Mouse (Mus musculus): ENCODE data around the gene Rbfox1.

The Rbfox1 gene

DNA sequence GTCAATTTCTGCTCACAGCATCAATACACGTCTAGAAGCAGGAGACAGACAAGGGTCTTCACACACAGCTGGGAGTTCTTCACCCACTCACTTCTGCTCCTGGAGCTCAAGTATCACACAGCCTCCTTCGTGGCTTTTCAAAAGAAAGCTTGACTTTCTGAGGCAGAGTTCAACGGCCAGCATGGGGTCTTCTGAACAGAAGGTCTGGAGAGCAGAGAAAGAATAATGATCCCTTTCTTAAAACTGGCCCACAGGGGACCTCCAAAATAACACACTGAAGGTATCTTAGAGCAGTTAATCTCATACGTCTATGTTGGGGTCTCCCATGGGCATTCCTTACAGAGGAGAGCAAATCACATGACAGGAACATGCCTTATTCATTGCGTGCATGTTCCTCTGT is 1034.5 kb downstream of the Rbfox1 start:
- in situ Hi-C loops (cut with MseI, MboI), result no loop called here

DNA sequence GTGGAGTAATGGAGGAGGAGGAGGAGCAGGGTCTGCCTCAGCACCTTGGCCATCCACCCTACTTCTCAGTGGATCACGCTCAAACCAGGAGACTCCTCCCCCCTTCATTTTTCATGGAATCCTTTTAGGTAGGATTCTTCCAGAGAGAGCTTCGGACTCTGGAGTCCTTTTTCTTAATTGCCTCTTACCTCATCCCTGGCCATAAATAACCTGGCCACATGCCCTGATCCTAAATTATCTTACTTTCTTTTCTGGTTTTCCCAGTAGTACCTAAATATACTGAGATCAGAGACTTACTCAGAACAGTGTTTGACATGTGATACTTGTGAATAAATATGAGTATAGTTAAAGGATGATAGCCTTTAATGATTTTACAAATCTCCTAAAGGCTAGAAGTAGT is 1042.5 kb downstream of the Rbfox1 start:
- in situ Hi-C loops (cut with MseI, MboI), result no loop called here

DNA sequence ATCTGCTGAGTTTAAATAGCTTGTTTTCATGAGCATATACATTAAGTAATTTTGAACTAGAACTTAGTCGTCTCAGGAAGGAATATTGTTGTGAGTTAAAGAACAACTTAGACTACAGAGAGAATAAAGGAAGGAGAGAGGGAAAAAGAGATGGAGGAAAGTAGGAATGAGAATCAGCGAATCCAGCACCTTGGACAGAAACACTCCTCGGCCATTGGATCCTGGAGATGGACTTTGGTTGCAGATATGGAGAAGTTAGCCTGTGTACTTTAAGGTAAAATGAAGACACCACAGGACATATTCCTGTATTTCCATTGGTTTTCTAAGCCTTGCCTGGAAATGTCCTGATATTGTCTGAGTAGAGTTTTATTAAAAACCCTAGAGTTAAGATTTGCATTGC is 1045.6 kb downstream of the Rbfox1 start:
- in situ Hi-C loops (cut with MseI, MboI), result no loop called here

DNA sequence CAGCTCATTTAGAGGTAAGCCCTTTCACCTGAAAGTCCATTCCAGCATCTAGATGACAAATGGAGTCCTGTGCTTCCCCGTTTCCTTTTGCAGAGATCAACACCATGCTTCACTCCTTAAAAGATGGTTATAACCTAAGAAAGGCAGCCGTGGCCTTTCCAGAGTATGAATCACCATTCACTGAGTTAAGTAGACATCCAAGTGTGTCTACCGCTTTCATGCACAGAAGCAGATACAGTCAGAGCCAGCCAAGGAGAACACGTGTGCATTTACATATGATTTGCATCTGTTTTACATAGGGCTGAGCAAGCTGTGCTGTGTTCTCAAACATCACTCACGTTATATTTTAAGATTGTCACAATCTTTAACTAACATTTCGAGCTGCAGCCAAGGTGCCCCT is 1061.0 kb downstream of the Rbfox1 start:
- in situ Hi-C loops (cut with MseI, MboI), result no loop called here

DNA sequence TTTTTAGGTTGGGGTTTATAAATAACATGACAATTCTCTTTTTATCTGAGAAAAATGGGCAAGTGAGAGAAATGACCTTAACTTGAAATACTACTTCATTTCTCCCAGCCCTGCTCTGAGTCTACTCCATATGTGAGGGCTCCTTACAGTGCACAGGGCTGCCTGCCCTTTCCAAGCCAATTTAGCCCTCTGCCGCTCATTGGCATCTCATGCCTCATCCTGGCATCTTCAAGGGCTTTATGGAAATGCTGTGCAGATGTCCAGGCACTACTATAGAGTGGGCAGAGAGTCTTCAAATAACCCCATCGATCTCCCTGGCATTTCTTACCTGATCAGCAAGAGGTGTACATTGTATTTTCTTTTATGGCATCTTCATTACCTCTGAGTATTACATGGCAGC is 1064.5 kb downstream of the Rbfox1 start:
- in situ Hi-C loops (cut with MseI, MboI), result no loop called here

DNA sequence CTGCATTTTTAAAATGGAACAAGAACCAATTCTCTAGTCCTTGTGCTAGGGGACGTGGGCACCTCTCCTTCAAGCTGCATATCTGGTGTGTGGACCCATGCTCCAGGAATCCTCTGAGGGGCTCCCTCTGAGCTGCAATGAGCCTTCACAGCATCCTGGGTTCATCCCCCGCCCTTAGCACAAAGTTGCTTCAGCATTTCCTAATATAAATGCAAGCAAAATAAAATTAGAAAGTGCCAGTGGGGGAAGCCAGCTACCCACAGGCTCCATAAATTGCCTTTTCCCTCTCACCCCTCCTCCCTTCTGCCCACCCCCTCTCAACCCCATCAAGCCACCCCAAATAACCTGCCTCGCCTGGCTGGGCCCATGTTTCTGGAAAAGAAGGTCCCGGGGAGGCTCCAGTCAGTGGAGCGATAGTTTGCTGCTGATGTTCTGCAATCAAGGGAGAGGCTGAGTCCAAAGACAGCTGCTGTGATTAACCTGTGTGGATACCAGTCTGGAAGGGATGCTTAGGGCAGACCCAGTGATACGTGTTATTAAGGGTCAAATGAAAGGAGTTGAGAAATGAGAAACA is 1070.0 kb downstream of the Rbfox1 start:
- in situ Hi-C loops (cut with MseI, MboI), result no loop called here

DNA sequence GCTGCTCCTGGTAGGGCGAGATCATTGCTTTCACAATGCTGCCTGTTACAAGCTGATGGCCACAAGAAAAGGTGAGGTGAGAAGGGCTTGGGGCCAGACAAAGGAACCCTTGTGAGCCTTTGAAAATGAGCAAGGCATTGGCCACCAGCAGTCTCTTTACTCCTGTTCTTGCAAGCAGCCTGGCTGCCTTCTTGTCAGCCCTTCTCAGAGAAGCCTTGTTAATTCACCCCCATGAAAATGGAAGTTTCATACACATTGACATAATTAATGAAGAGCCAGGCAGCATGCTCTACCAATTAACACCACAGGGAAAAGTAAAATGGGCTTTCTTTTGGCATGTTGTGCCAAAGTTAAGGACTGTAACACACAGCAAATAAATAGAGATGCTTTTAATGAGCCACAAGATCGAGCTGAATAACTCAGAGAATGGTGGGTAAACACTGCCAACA is 1076.8 kb downstream of the Rbfox1 start:
- in situ Hi-C loops (cut with MseI, MboI), result no loop called here

DNA sequence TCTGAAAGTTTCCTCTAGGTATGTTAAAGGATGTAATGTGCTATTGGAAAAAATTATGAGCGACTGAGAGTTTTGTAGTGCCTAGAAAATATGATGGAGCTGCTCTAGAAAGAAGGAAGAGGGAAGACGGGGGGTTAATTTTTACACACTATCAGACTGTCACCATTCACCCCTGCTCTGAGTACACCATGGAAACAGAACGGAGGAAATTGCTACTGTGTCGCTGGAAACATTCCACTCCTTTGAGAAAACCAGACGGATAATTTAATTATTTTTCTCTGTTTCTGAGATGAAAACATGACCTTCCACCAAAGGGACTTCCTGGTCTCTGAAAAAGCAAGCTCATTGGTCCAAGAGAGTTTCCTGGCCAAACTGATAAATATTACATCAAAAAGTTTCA is 1077.4 kb downstream of the Rbfox1 start:
- in situ Hi-C loops (cut with MseI, MboI), result no loop called here

DNA sequence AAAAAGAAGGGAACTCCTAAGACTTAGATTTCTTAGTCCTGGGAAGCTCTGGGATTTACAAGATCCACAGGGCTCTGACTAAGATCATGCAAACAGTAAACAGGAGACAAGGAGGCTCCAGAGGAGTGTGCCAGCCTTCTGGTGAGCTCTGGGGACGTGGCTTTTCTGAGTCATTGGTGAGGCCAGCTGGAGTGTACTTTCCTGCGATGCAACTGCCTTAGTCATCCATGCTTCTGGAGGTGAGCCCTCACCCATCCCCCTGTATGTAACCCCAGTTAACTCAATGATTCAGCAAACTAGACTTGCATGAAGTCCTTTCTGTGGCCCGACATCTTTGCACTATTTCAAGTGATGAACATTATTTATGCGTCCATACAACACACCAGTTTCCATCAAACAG is 1078.4 kb downstream of the Rbfox1 start:
- in situ Hi-C loops (cut with MseI, MboI), result no loop called here

DNA sequence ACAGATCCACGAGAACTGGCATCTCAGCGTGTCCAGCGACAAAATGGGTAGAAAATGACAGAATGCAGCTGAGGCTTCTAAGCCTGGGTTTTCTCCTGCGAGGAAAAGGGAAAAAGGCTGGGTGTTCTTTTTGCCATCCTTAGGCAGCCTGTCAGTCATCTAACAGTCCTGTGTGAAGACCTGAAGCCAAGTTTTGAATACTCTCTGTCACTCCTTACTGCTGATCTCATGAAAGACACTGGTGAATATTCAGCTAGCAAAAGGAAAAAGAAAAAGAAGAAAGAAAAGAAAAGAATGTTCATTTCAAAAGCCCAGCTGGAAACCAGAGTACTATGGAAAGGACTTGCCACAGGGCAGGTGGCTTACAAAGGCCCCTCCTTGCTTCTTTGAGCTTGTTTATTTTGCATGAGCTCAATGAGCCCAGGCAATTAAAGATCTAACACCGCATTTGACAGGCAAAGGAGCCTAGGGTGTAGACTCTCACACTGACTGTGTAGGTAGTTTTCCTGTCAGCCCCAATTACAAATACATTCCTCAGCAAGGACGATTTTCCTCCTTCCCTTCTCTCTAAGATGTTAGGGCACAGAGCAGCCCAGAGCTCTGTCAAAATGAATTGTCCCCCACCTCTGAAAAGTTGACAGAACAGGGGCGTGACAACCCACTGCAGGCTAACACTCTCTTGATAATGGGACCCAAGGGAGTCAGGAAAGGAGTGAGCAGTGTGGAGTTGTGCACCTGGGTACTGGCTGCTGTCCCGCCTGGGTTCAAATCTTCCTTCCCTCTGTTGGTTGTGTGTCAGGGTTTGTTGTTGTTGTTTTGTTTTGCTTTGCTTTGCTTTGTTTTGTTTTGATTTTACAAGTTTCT is 1079.8 kb downstream of the Rbfox1 start:
- in situ Hi-C loops (cut with MseI, MboI), result no loop called here

DNA sequence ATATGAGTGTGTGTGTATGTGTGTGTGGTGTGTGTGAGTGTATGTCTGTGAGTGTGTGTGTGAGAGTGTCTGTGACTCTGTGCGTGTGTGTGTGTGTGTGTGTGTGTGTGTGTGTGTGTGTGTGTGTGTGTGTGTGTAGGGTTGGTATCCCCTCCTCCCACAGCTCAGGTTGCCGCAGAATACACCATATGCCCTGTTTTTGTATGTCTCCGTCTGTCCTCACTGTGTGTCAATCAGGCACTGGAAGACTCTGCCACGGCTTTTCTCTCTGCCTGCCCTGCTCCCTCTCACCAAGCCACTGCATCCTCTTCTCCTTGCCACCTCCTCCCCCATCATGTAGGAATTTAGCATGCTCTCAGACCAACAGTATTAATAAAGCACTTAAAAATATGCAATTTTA is 1084.8 kb downstream of the Rbfox1 start:
- in situ Hi-C loops (cut with MseI, MboI), result no loop called here

DNA sequence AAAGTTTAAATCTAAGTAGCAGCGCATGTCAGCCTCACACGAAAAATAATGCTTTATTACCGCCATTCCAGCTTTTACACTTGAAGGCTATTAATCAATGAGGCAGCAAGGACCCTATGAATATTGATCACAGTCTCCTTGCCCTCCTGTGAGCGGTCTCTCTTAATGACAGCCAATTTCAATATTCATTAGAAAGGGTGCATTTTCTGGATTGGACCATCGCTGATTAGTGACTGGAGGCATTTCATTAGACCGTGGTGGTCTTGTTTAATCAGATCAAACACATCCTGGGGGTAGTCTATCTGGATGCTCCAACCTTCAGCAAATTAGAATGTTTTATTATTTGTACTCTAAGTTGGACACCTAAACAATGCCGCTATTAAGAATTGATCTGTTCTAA is 1091.2 kb downstream of the Rbfox1 start:
- in situ Hi-C loops (cut with MseI, MboI), result no loop called here

DNA sequence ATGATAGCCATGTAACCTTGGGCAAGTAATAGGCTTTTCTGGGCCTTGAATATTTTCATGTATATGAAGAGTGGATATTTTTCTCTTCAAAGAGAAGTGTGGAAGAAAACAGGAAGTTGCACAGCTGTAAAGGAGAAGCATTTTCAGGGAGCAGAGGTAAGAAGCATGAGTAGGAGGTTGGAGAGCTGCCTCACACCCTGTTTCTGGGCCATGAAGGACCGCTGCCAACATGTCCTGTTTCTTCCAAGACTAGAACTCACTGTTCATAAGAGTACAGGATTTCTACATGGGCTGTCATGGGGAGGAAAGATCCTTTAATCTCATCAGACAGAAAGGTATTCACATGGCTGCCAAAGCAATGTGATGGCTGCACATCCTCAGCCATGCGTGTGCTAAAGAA is 1098.8 kb downstream of the Rbfox1 start:
- in situ Hi-C loops (cut with MseI, MboI), result no loop called here

DNA sequence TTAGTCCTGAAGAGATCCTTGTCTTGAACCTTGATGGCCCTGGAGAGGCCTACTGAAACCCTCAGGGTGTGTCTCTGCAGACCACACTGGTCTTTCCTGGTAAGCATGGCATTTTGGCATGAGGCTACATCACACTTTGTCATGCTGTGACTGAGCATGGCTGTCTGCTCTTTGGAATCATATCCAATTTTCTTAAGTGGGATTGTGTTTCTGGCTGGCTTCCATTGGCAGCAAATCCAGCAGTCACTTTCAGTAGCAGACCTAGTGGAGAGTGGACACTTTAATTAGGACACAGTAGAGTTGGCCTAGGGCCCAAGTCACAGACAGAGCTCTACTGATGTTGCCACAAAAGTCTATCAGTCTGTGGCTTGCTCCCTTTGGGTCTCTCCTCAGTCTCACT is 1100.9 kb downstream of the Rbfox1 start:
- in situ Hi-C loops (cut with MseI, MboI), result no loop called here

DNA sequence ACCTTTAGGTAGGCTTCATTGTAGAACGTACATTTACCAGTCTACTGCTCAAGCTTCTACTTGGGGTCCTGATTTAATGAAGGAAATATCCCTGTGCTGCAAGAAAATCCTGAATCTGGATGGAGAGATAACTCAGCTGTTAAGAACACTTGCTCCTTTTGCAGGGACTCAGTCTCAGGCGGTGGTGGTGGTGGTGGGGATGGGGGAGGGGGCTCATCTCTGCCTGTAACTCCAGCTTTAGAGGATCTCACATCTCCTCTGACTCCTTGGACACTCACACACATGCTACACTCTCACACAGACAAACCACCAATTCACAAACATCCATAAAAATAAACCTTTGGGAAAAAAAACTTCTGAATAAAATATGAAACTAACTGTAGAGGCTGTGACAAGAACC is 1101.3 kb downstream of the Rbfox1 start:
- in situ Hi-C loops (cut with MseI, MboI), result no loop called here

DNA sequence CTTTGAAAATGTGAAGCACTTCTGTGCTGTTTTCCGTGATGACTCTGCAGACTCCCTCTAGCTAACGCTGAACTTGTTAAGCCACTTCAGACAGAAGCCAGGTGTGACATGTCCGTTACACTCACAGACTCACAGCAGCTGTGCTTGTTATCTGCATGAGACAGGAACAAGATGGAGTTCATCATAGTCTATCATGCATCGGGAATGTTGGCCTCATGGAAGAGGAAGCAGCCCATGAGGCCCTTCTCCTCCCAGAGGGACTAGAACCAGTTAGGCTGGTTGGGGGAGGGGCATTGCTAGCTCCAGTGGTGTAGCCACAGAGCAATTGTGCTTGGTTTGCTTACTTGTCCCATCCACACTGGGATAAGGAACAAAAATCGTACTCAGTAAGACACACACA is 1107.1 kb downstream of the Rbfox1 start:
- in situ Hi-C loops (cut with MseI, MboI), result no loop called here

DNA sequence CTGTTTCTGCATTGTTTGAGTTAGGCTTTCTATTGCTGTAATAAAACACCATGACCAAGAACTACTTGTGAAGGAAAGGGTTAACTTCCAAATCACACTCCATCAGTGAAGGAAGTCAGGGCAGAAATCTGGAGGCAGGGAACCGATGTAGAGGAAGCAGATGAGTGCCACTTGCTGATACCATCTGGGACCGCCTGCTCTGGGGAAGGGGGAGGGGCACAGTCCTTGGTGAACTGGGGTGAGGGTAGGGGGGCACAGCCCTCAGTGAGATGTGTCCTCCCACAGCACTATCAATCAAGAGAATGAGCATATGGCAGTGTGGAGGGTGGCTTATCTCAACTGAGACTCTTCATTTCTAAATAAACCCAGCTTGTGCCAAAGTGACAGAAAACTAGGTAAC is 1108.0 kb downstream of the Rbfox1 start:
- in situ Hi-C loops (cut with MseI, MboI), result no loop called here

DNA sequence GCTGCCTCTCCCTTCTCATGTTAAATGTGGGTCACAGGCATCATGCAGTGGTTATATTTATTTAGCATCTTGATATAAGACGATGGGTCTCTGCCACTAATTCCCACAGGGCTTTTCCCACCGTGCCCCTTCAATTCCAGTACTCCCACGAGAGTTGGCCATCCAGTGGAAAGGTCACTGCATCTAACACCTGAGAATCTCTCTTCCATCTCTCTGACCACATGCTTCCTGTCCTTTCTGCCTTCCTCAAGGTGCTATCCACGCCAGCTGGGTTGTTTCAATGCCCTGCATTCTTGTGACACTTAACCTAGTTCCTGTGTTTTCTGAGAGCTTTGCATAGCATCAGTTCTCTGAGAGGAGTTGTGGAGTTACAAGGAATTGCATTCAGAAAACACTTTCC is 1112.0 kb downstream of the Rbfox1 start:
- in situ Hi-C loops (cut with MseI, MboI), result no loop called here

DNA sequence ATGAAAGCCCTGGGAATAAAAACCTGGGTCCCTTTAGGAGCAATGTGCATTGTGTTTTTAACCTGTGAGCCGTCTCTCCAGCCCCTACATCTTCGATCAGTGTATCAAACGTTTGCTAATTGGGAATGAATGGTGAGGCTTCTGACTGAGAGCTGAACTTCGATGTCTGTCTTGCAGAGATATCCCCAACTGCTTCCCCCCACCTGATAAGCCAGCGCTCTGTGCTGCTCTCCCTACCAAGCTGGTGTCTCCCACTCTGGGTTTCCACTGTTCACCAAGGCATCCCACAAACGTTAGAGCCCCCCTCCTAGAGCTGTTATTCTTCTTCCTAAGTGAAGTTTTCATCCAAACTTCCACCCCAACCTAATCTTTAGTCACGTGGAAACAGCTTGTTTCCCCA is 1112.7 kb downstream of the Rbfox1 start:
- in situ Hi-C loops (cut with MseI, MboI), result no loop called here

DNA sequence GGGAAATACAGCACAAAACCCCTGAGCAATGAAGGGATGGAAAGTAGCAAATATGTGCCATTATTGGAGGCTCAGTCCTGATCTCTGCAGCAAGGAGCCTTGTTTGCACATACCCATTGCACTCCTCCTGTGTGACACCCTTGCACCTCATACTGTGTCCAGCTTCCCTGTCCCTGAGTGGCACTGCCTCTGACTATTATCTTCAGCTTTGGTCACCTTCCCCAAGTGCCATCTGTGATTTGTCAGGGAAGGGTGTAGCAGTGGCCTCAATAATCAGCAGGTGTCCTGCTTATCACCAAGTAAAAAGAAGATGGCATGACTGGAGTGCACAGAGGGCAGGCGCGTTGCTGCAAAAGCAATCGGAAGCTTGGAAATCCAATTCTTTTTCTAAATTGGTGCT is 1119.4 kb downstream of the Rbfox1 start:
- in situ Hi-C loops (cut with MseI, MboI), result no loop called here

DNA sequence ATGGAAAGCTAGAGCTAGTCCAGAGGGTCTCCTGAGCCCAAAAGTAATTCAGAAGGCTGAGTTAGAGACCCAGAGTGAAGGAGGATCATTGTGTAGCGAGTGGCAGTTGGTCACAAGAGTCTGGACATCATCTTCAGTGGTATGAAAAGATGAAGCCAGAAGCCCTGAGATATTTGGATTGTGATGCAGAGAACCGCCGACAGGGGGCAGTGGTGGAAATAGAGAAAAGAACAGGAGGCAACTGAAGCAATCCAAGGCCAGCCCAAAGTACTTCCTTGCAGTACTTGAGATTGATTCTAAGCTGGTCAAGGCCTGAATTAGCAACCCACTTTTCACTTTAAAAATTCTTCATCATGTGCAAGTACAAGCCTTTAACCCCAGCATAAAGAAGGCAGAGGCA is 1120.3 kb downstream of the Rbfox1 start:
- in situ Hi-C loops (cut with MseI, MboI), result no loop called here

DNA sequence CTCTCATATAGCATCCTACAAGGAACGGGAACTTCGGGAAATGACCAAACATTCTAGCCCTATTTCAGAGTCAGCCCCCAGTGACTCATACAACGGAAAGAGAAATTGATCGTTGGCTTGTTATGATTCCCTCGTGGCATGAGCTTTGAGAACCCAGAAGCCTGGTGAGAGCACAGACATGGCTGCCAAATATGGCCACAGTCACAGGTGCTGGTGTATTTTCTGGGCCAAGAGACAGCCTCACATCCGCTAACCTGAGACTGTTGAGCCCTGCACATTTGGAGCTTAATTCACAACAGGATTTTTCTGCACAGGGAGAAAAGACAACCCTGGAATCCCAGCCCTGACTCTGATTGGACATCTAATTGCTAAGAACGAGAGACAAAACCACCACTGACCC is 1132.2 kb downstream of the Rbfox1 start:
- in situ Hi-C loops (cut with MseI, MboI), result no loop called here

DNA sequence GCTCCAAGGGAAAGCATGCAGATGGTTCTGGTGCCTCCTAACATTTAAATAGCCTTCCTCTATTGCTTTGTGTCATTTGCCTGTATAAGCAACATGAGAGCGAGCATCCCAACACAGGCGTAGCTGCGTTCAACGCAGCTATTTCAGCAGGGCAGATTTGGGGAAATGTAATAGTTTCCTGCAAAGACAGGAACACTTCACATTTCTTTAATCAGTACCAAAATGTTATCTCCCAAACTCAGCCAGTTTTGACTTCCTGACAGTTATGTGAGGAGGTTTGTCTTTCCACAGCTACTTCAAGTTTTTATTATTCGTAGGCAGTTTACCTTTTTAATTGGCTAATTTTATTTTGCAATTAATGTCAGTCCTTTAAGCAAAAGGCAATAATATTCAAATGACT is 1149.1 kb downstream of the Rbfox1 start:
- in situ Hi-C loops (cut with MseI, MboI), result no loop called here

DNA sequence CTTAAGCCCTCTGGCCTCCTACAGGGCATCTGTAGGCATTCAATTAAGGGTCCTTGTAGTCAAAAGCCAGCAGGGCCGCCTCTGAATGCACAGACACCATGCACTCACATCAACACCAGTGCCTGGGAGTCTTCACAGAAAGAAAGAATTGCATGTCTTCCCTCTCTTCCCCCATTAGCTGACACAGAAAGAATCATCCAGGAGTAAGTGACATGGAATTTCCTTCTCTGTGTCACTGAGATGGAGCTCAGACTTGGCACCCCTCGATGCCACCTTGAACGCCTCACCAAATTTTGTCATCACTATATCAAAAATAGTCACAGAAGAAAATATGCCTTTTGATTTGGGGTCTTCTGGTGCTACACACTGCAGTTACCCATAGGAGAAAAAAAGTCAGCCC is 1151.4 kb downstream of the Rbfox1 start:
- in situ Hi-C loops (cut with MseI, MboI), result no loop called here

Data from mouse trophoblast stem cell (cell line).